Mouse (Mus musculus) liver, embryonic 14.5 days (tissue): Measurements from ENCODE around the gene Fpr2.

Source experiments
- CTCF ChIP-seq: IDR thresholded peaks from 2 replicates; pipeline ENCODE4 v1.5.1; 2016; ENCODE audit warnings: antibody characterized with exemption, low read depth, control low read depth
- EP300 ChIP-seq: IDR thresholded peaks from 2 replicates; pipeline ENCODE4 v1.6.1; 2016; ENCODE audit warnings: antibody characterized with exemption, low read depth

DNA sequence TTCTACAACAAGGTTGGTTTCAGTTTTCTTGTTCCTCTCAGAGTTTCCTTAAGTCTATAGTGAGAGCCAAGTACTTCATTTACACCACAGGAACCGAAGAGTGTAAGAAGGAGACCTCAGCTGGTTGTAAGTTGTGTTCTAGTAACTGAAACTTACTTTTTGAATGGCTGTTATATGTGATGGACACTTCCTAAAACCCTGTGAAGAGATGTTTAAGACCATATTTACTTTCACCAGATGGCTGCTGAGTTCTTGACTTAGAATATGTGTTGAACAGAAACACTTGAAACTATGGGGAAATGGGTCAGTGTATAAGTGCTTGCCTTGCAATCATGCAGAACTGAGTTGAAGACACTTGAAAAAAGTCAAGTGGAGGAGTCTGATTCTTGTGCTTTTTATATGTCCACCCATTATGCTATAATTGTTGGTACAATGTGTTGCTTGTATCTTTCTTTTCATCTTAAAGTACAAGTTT lies at the start of gene Fpr2, which contains the start of gene Fpr3:
- TF ChIP-seq CTCF = no peak
- TF ChIP-seq EP300 = no peak
